Mouse (Mus musculus) intestine, embryonic 16.5 days (tissue): ENCODE measurements around the gene Zfp831. TPM values are rescaled to one million over a fixed set of nuclear protein-coding genes. Genes with fewer than 3 reads are reported as not detected.

Source experiments
- ATAC-seq: fragments of 200-750 bp; cut with Nextera tagmentation; 2 replicates; pipeline ENCODE4 v1.8.0; 2017; ENCODE audit warnings: moderate TSS enrichment, moderate library complexity
- H3K27ac ChIP-seq: fragments of 300-500 bp; sonication (generic); 2 replicates; pipeline ENCODE4 v1.5.1; 2014; ENCODE audit warnings: mild to moderate bottlenecking, low read length
- H3K27me3 ChIP-seq: fragments of 300-500 bp; sonication (generic); replicated peaks from 2 replicates; pipeline ENCODE4 v1.6.1; 2014; ENCODE audit warnings: low read length, control low read depth, mixed read lengths; ENCODE audit not compliant: control insufficient read depth, insufficient read depth
- H3K36me3 ChIP-seq: fragments of 300-500 bp; sonication (generic); 2 replicates; pipeline ENCODE4 v1.6.1; 2014; ENCODE audit warnings: low read length, control low read depth; ENCODE audit not compliant: control insufficient read depth, insufficient read depth
- H3K4me1 ChIP-seq: fragments of 300-500 bp; sonication (generic); 2 replicates; pipeline ENCODE4 v1.6.1; 2014; ENCODE audit warnings: low read length, control low read depth, mixed read lengths; ENCODE audit not compliant: control insufficient read depth, insufficient read depth
- H3K4me2 ChIP-seq: fragments of 300-500 bp; sonication (generic); 2 replicates; pipeline ENCODE4 v1.6.1; 2014; ENCODE audit warnings: low read depth, low read length, control low read depth
- H3K4me3 ChIP-seq: fragments of 300-500 bp; sonication (generic); 2 replicates; pipeline ENCODE4 v1.5.1; 2014; ENCODE audit warnings: mild to moderate bottlenecking, low read length
- H3K9ac ChIP-seq: fragments of 300-500 bp; sonication (generic); 2 replicates; pipeline ENCODE4 v1.6.1; 2014; ENCODE audit warnings: low read depth, low read length
- H3K9me3 ChIP-seq: fragments of 300-500 bp; sonication (generic); 2 replicates; pipeline ENCODE4 v1.6.1; 2016; ENCODE audit warnings: low read length, control low read depth; ENCODE audit not compliant: control insufficient read depth
- WGBS: fragments of 180-500 bp; shearing (Covaris S2); extraction: QIAGEN DNeasy Blood & Tissue Kit; methylation state at CpG from one replicate; pipeline ENCODE4 v1.1.7; 2014; 5-methylcytosine and 5-hydroxymethylcytosine counted together
- polyA plus RNA-seq: library from polyadenylated mRNA; unstranded; fragments of >200 nt; fragmentation: Nextera tagmentation; extraction: Ambion mirVana; gene quantifications from 2 replicates; pipeline ENCODE4 v1.2.1, GENCODE M21; 2015

The Zfp831 gene
- polyA plus RNA-seq, 1 experiment from 2014 or later = 0.04 TPM

DNA sequence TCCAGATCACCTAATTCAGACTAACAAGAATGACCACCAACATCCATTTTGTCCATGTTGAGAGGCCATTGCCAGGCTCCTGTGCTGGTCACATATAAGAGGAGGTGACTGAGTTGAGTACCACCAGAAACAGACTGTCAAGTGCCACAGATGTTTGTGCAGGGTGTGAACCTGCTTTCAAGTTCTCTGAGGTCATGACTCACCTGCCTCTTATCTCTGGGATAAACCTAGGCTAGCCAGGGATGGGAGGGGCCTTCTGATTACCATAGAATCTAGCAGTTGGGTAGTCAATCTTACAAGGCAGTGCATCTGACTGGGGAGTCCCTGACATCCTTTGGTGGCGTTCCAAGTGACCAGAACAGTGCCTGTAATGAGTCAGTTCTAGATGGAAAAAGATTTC is 103.8 kb downstream of the Zfp831 start:
- WGBS = 63% methylated on average over 1 of the region's 1 CpGs
- H3K4me1 ChIP-seq = peaks cover 9% of the 10 kb centered on the region; the same call in 1 of the 2 replicates
- H3K36me3 ChIP-seq = no peaks in the 10 kb centered on the region
- ATAC-seq = peak; percentile 83
- no peak overlapping the region for H3K27ac ChIP-seq
- H3K27me3 ChIP-seq = no peaks in the 10 kb centered on the region
- H3K4me3 ChIP-seq = no peak overlapping the region
- H3K9ac ChIP-seq = no peak overlapping the region
- no peak overlapping the region for H3K4me2 ChIP-seq
- H3K9me3 ChIP-seq = no peaks in the 10 kb centered on the region

DNA sequence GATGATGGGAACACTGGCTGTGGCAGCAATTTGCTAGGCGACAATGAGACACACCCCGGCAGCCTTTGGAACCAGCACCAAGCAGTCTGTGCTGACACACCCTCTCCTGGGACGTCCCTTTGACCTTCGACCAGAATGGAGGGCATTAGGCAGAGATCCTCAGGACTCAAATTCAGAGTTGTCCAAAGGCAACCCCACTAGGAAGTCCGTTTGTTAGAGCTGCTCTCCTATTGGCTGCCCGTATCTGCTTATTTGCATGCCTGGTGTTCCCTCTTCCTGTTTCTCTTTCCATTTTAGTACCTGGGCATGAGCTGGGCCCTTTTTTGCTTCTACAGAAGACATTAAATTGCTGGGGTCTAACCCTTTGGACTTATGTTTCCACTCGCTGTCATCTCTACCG is 105.0 kb downstream of the Zfp831 start:
- Histone ChIP-seq H3K4me2 (peak overlapping the region; percentile 34; the same call in 1 of the 2 replicates), H3K27me3 (no peaks in the 10 kb centered on the region), H3K27ac (peak overlapping the region; percentile 34), H3K36me3 (no peaks in the 10 kb centered on the region), H3K9ac (no peak overlapping the region), H3K4me1 (peaks cover 9% of the 10 kb centered on the region; the same call in 1 of the 2 replicates), H3K4me3 (0 out of 2 replicates have a peak overlapping the region, but pooled peaks have one; percentile 14), H3K9me3 (no peaks in the 10 kb centered on the region)
- peak; percentile 93 for ATAC-seq
- 58% methylated on average over 8 of the region's 8 CpGs for WGBS

DNA sequence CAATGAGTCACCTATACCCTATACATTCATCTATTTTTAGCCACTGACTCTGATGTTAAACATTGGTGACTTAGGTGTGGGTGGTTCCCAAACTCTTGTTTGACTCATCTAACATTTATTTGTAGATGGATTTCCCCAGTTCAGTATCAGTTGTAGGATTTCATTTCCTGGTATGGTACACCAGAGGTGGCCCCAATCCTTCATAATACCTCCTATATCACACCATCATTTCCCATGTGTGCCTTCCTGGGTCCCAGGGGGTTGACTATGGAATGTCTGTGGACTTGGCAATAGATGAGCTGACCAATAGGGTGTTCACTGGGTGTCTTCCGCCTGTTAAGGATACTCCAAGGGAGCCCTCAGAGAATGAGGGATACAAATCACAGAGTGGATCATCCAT is 109.9 kb downstream of the Zfp831 start:
- H3K9ac ChIP-seq = no peak overlapping the region
- no peak overlapping the region for H3K4me3 ChIP-seq
- 88% methylated on average over 1 of the region's 1 CpGs for WGBS
- H3K27ac ChIP-seq = no peak overlapping the region
- ATAC-seq = no peak
- H3K9me3 ChIP-seq = no peaks in the 10 kb centered on the region
- no peaks in the 10 kb centered on the region for H3K36me3 ChIP-seq
- no peak overlapping the region for H3K4me2 ChIP-seq
- peaks cover under 1% of the 10 kb centered on the region; the same call in 1 of the 2 replicates for H3K4me1 ChIP-seq
- no peaks in the 10 kb centered on the region for H3K27me3 ChIP-seq

DNA sequence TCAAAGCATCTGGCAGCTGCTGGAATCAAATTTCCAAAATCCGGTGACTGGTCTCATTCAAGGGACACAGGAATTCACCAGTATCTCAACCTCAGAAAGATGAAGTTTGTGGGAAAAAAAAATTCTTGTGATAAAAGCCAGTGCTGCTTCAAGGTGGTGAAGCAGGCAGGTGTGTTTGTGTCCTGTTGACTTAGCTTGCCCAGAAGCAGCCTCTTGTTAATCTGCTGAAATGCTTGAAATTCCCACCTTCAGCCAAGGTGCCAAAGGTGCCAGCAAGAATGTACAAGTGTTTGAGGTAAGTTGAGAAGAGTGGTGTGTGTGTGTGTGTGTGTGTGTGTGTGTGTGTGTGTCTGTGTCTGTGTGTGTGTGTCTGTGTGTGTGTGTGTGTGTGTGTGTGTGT is 110.9 kb downstream of the Zfp831 start:
- Histone ChIP-seq H3K4me1 (no peaks in the 10 kb centered on the region), H3K27ac (no peak overlapping the region), H3K9me3 (no peaks in the 10 kb centered on the region), H3K4me2 (no peak overlapping the region), H3K4me3 (no peak overlapping the region), H3K36me3 (no peaks in the 10 kb centered on the region), H3K27me3 (no peaks in the 10 kb centered on the region), H3K9ac (no peak overlapping the region)
- WGBS = 59% methylated on average over 1 of the region's 1 CpGs
- ATAC-seq = no peak

DNA sequence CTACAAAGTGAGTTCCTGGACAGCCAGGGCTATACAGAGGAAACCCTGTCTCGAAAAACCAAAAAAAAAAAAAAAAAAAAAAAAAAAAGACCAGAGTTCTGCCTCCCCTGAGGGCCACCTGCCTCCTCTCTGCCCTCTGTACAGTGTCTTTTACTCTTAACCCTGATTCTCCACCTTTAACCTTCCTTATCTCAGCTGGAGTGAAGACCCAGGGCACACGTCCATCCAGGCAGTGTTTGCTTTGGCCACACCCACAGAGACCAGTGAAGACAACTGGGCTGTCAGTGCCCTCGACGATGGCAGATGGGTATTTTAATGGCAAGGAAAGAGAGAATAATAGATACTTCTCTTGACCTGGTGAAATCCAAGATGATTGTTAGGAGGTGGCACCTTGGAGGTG is 115.9 kb downstream of the Zfp831 start:
- ATAC-seq = no peak
- H3K4me3 ChIP-seq = no peak overlapping the region
- no peak overlapping the region for H3K27ac ChIP-seq
- no peak overlapping the region for H3K9ac ChIP-seq
- no peaks in the 10 kb centered on the region for H3K9me3 ChIP-seq
- H3K27me3 ChIP-seq = no peaks in the 10 kb centered on the region
- H3K4me2 ChIP-seq = no peak overlapping the region
- no peaks in the 10 kb centered on the region for H3K36me3 ChIP-seq
- 74% methylated on average over 4 of the region's 4 CpGs for WGBS
- peaks cover 13% of the 10 kb centered on the region for H3K4me1 ChIP-seq

Other genes starting within 250 kb of the Zfp831 start
- gene Nelfcd, start 227.7 kb upstream of the Zfp831 start, polyA plus RNA-seq = 72.5 and 81.3 TPM in 2 replicates
- gene Ctsz, start 204.5 kb upstream of the Zfp831 start, polyA plus RNA-seq = 381 and 448 TPM in 2 replicates
- 1.1 and 1.4 TPM in 2 replicates for gene Tubb1, start 192.8 kb upstream of the Zfp831 start, polyA plus RNA-seq
- gene Atp5e, start 179.4 kb upstream of the Zfp831 start, polyA plus RNA-seq = 775 and 798 TPM in 2 replicates
- 119 and 134 TPM in 2 replicates for gene Prelid3b, start 170.5 kb upstream of the Zfp831 start, polyA plus RNA-seq
- 11.7 and 15.3 TPM in 2 replicates for gene Edn3, start 117.1 kb downstream of the Zfp831 start, polyA plus RNA-seq